Mouse (Mus musculus): ENCODE measurements at regions not wholly inside any gene's neighbourhood (a gene's known extent, or its start where the extent isn't known, plus 50 kb on each side); places are given as distances from the start of the nearest gene placed in this dataset.

- no peak overlapping the region for H3K4me2 ChIP-seq
- peaks cover 37% of the 10 kb centered on the region for H3K4me1 ChIP-seq
- 84% methylated on average over 6 of the region's 6 CpGs for WGBS
- no peaks in the 10 kb centered on the region for H3K36me3 ChIP-seq (ENCODE audit: poor library complexity, severe bottlenecking)
- H3K4me3 ChIP-seq: no peak overlapping the region
- H3K9ac ChIP-seq: no peak overlapping the region
- H3K27ac ChIP-seq: no peak overlapping the region
- no peaks in the 10 kb centered on the region for H3K9me3 ChIP-seq (replicated peaks)
- no peaks in the 10 kb centered on the region for H3K27me3 ChIP-seq
- no peak for ATAC-seq
Measured at GRCm38 (mm10) chr1:155493333-155493732, 64.6 kb upstream of the Acbd6 start.

- Histone ChIP-seq H3K4me3 (no peak overlapping the region), H3K9ac (no peak overlapping the region), H3K36me3 (ENCODE audit: poor library complexity, severe bottlenecking) (no peaks in the 10 kb centered on the region), H3K4me2 (no peak overlapping the region), H3K27me3 (no peaks in the 10 kb centered on the region), H3K27ac (no peak overlapping the region), H3K9me3 (replicated peaks) (no peaks in the 10 kb centered on the region), H3K4me1 (peaks cover 32% of the 10 kb centered on the region)
- no peak for ATAC-seq
- WGBS: 70% methylated on average over 4 of the region's 4 CpGs
Measured at GRCm38 (mm10) chr1:155493799-155494198, 64.1 kb upstream of the Acbd6 start.

- no peak overlapping the region for H3K27ac ChIP-seq
- no peak for ATAC-seq
- no peaks in the 10 kb centered on the region for H3K36me3 ChIP-seq (ENCODE audit: poor library complexity, severe bottlenecking)
- no peak overlapping the region for H3K4me3 ChIP-seq
- peaks cover 29% of the 10 kb centered on the region for H3K4me1 ChIP-seq
- no peak overlapping the region for H3K4me2 ChIP-seq
- no peaks in the 10 kb centered on the region for H3K9me3 ChIP-seq (replicated peaks)
- 91% methylated on average over 2 of the region's 2 CpGs for WGBS
- H3K9ac ChIP-seq: no peak overlapping the region
- H3K27me3 ChIP-seq: no peaks in the 10 kb centered on the region
Measured at GRCm38 (mm10) chr1:155494347-155494746, 63.6 kb upstream of the Acbd6 start.

GRCm38 (mm10) chr1:155499735-155500134, 58.2 kb upstream of the Acbd6 start:
- no peaks in the 10 kb centered on the region for H3K27me3 ChIP-seq
- no peak overlapping the region for H3K9ac ChIP-seq
- no peak overlapping the region for H3K27ac ChIP-seq
- H3K4me2 ChIP-seq: no peak overlapping the region
- H3K9me3 ChIP-seq (replicated peaks): no peaks in the 10 kb centered on the region
- H3K4me3 ChIP-seq: no peak overlapping the region
- no peak for ATAC-seq
- 94% methylated on average over 1 of the region's 1 CpGs for WGBS
- H3K4me1 ChIP-seq: peaks cover 16% of the 10 kb centered on the region
- no peaks in the 10 kb centered on the region for H3K36me3 ChIP-seq (ENCODE audit: poor library complexity, severe bottlenecking)

- peaks cover 26% of the 10 kb centered on the region for H3K4me1 ChIP-seq
- no peaks in the 10 kb centered on the region for H3K36me3 ChIP-seq (ENCODE audit: poor library complexity, severe bottlenecking)
- H3K4me2 ChIP-seq: no peak overlapping the region; the same call in 1 of the 2 replicates
- no peaks in the 10 kb centered on the region for H3K27me3 ChIP-seq
- no peak overlapping the region for H3K9ac ChIP-seq
- peak overlapping the region; percentile 54 for H3K27ac ChIP-seq
- no peak overlapping the region for H3K4me3 ChIP-seq
- ATAC-seq: peak; percentile 66
- no peaks in the 10 kb centered on the region for H3K9me3 ChIP-seq (replicated peaks)
- WGBS: 39% methylated on average over 10 of the region's 10 CpGs
Measured at GRCm38 (mm10) chr1:155502867-155503266, 55.1 kb upstream of the Acbd6 start.

GRCm38 (mm10) chr1:155504581-155505328, 53.2 kb upstream of the Acbd6 start:
- no peak overlapping the region for H3K4me2 ChIP-seq
- 62% methylated on average over 12 of the region's 12 CpGs for WGBS
- H3K4me3 ChIP-seq: no peak overlapping the region
- no peak for ATAC-seq
- H3K4me1 ChIP-seq: peaks cover 26% of the 10 kb centered on the region
- no peak overlapping the region; the same call in 1 of the 2 replicates for H3K27ac ChIP-seq
- H3K27me3 ChIP-seq: no peaks in the 10 kb centered on the region
- no peaks in the 10 kb centered on the region for H3K36me3 ChIP-seq (ENCODE audit: poor library complexity, severe bottlenecking)
- H3K9ac ChIP-seq: no peak overlapping the region
- H3K9me3 ChIP-seq (replicated peaks): no peaks in the 10 kb centered on the region

- no peak overlapping the region for H3K27ac ChIP-seq
- 69% methylated on average over 6 of the region's 6 CpGs for WGBS
- no peaks in the 10 kb centered on the region for H3K36me3 ChIP-seq (ENCODE audit: poor library complexity, severe bottlenecking)
- no peak overlapping the region for H3K4me2 ChIP-seq
- H3K9ac ChIP-seq: no peak overlapping the region
- no peaks in the 10 kb centered on the region for H3K9me3 ChIP-seq (replicated peaks)
- ATAC-seq: no peak
- H3K4me3 ChIP-seq: no peak overlapping the region
- peaks cover 26% of the 10 kb centered on the region for H3K4me1 ChIP-seq
- no peaks in the 10 kb centered on the region for H3K27me3 ChIP-seq
Measured at GRCm38 (mm10) chr1:155505361-155506077, 52.4 kb upstream of the Acbd6 start.

Data from forebrain, embryonic 13.5 days (tissue).